Mouse (Mus musculus) neural tube, embryonic 13.5 days (tissue): ENCODE data around the gene Mthfd1l. TPM values are rescaled to one million over a fixed set of nuclear protein-coding genes. Genes with fewer than 3 reads are reported as not detected.

Source experiments
- ATAC-seq: fragments of 200-750 bp; cut with Nextera tagmentation; 2 replicates; pipeline ENCODE4 v1.8.0; 2017; ENCODE audit warnings: low read depth, mild to moderate bottlenecking, moderate TSS enrichment, moderate library complexity
- H3K27ac ChIP-seq: fragments of 300-500 bp; sonication (generic); replicated peaks from 2 replicates; pipeline ENCODE4 v1.5.1; 2015; ENCODE audit warnings: moderate library complexity, mild to moderate bottlenecking, inconsistent platforms
- H3K27me3 ChIP-seq: fragments of 300-500 bp; sonication (generic); 2 replicates; pipeline ENCODE4 v1.6.1; 2015; ENCODE audit warnings: mild to moderate bottlenecking, inconsistent platforms
- H3K36me3 ChIP-seq: fragments of 300-500 bp; sonication (generic); 2 replicates; pipeline ENCODE4 v1.6.1; 2015; ENCODE audit warnings: mild to moderate bottlenecking, inconsistent platforms
- H3K4me1 ChIP-seq: fragments of 300-500 bp; sonication (generic); replicated peaks from 2 replicates; pipeline ENCODE4 v1.6.1; 2015; ENCODE audit warnings: inconsistent platforms
- H3K4me2 ChIP-seq: fragments of 300-500 bp; sonication (generic); 2 replicates; pipeline ENCODE4 v1.6.1; 2015; ENCODE audit warnings: inconsistent platforms, mild to moderate bottlenecking, moderate library complexity
- H3K4me3 ChIP-seq: fragments of 300-500 bp; sonication (generic); 2 replicates; pipeline ENCODE4 v1.5.1; 2015; ENCODE audit warnings: mild to moderate bottlenecking, inconsistent platforms
- H3K9ac ChIP-seq: fragments of 300-500 bp; sonication (generic); 2 replicates; pipeline ENCODE4 v1.6.1; 2015; ENCODE audit warnings: moderate library complexity, mild to moderate bottlenecking, inconsistent platforms
- H3K9me3 ChIP-seq: fragments of 300-500 bp; sonication (generic); 2 replicates; pipeline ENCODE4 v1.6.1; 2016; ENCODE audit warnings: inconsistent platforms
- WGBS: fragments of 180-500 bp; shearing (Covaris S2); methylation state at CpG from one replicate; pipeline ENCODE4 v1.1.7; 2015; 5-methylcytosine and 5-hydroxymethylcytosine counted together
- polyA plus RNA-seq: library from polyadenylated mRNA; unstranded; fragments of >200 nt; fragmentation: Nextera tagmentation; extraction: Ambion mirVana; gene quantifications from 2 replicates; pipeline ENCODE4 v1.2.1, GENCODE M21; 2015

Mthfd1l gene
- polyA plus RNA-seq, 1 experiment from 2014 or later: 6.2 TPM

GRCm38 (mm10) chr10:4130034-4130607 is 157.2 kb downstream of the Mthfd1l start:
- WGBS: 89% methylated on average over 11 of the region's 11 CpGs
- H3K9me3 ChIP-seq: no peaks in the 10 kb centered on the region
- no peak overlapping the region for H3K27ac ChIP-seq
- 0 out of 2 replicates have a peak, but pooled peaks cover 5% of the 10 kb centered on the region for H3K4me1 ChIP-seq
- no peak overlapping the region for H3K9ac ChIP-seq
- no peaks in the 10 kb centered on the region for H3K36me3 ChIP-seq
- H3K27me3 ChIP-seq: no peaks in the 10 kb centered on the region
- H3K4me2 ChIP-seq: no peak overlapping the region
- H3K4me3 ChIP-seq: no peak overlapping the region
- no peak for ATAC-seq

DNA sequence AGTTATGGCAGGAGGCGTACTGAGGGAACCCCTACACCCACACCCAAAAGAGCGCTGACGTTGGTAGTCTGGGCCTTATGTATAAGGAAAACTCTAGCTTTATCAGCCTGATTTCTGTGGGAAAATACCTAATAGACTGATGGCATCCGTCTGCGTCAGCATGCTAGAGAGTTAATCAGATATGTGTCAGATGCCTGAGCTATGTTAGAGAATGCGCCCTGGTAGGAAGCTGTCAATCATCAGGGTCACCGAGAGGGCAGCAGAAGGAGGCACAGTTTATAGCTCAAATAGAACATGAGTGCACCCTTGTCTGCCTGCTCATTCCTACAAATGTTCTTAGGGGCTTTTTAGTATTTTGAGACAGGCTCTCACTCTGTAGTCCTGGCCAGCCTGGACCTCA is 159.8 kb downstream of the Mthfd1l start:
- H3K36me3 ChIP-seq: no peaks in the 10 kb centered on the region
- 74% methylated on average over 7 of the region's 7 CpGs for WGBS
- H3K9me3 ChIP-seq: no peaks in the 10 kb centered on the region
- no peak overlapping the region for H3K27ac ChIP-seq
- H3K27me3 ChIP-seq: no peaks in the 10 kb centered on the region
- H3K4me3 ChIP-seq: no peak overlapping the region
- H3K4me1 ChIP-seq: no peaks in the 10 kb centered on the region
- ATAC-seq: no peak
- H3K4me2 ChIP-seq: no peak overlapping the region
- H3K9ac ChIP-seq: no peak overlapping the region

DNA sequence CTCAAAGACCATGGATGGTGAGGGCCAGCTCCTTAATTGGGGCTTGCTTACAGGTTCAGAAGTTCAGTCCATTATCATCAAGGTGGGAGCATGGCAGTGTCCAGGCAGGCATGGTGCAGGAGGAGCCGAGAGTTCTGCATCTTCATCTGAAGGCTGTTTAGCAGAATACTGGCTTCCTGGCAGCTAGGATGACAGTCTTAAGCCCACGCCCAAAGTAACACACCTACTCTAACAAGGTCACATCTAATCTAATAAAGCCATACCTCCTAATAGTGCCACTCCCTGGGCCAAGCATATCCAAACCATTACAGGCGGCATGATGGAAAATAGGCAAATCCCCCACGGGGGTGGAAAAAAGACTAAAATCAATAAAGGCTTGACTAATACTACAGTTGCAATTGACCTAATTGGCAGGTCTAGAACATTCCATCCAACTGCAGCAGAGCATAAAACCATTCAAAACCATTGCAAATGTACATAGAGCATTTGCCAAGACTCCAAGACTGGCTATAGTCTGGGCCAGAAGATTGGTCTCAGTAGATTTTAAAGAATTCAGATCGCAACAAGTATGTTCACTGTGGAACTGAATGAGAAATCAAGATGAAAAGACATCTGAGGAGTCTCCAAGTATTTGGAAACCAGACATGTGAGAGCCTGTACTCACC is 162.3 kb downstream of the Mthfd1l start:
- 92% methylated on average over 5 of the region's 5 CpGs for WGBS
- no peak overlapping the region for H3K4me3 ChIP-seq
- ATAC-seq: no peak
- no peak overlapping the region for H3K9ac ChIP-seq
- no peaks in the 10 kb centered on the region for H3K27me3 ChIP-seq
- no peak overlapping the region for H3K27ac ChIP-seq
- no peaks in the 10 kb centered on the region for H3K36me3 ChIP-seq
- H3K4me1 ChIP-seq: no peaks in the 10 kb centered on the region
- H3K4me2 ChIP-seq: no peak overlapping the region
- no peaks in the 10 kb centered on the region for H3K9me3 ChIP-seq

DNA sequence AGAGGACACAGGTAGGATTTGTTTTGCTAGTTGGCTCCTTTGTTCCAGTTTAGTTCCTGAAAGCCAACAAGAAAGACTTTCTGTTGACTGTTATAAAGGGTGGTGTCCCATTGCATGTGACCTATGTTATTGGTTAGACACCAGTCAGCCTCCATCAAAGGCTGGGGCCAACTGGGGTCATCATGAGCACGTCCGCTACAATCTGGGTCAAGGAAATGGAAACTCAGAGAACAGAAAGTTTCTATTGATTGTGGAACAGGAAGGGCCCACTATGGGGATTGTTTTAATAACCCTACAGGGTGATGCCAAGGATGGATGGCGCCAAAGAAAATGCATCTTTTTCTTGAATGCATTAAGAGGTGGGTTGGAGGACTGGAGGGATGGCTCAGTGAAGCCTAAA is 166.6 kb downstream of the Mthfd1l start:
- 66% methylated on average over 3 of the region's 3 CpGs for WGBS
- no peak overlapping the region for H3K4me3 ChIP-seq
- no peak for ATAC-seq
- H3K4me2 ChIP-seq: no peak overlapping the region
- H3K9ac ChIP-seq: no peak overlapping the region
- no peaks in the 10 kb centered on the region for H3K27me3 ChIP-seq
- H3K4me1 ChIP-seq: no peaks in the 10 kb centered on the region
- no peaks in the 10 kb centered on the region for H3K9me3 ChIP-seq
- H3K27ac ChIP-seq: no peak overlapping the region
- no peaks in the 10 kb centered on the region for H3K36me3 ChIP-seq

- Histone ChIP-seq H3K27me3 (no peaks in the 10 kb centered on the region), H3K9me3 (no peaks in the 10 kb centered on the region), H3K4me3 (no peak overlapping the region), H3K36me3 (no peaks in the 10 kb centered on the region), H3K4me2 (no peak overlapping the region), H3K27ac (no peak overlapping the region), H3K4me1 (no peaks in the 10 kb centered on the region; the same call in 1 of the 2 replicates), H3K9ac (no peak overlapping the region)
- ATAC-seq: no peak
- WGBS: 72% methylated on average over 7 of the region's 7 CpGs
Measured at GRCm38 (mm10) chr10:4141689-4142088, 168.8 kb downstream of the Mthfd1l start.

- no peaks in the 10 kb centered on the region for H3K27me3 ChIP-seq
- ATAC-seq: no peak
- WGBS: 84% methylated on average over 10 of the region's 10 CpGs
Measured at GRCm38 (mm10) chr10:4142816-4143215, 169.9 kb downstream of the Mthfd1l start.

GRCm38 (mm10) chr10:4143381-4143780 is 170.5 kb downstream of the Mthfd1l start:
- Histone ChIP-seq H3K4me2 (no peak overlapping the region), H3K9ac (no peak overlapping the region), H3K27me3 (no peaks in the 10 kb centered on the region), H3K9me3 (no peaks in the 10 kb centered on the region), H3K27ac (no peak overlapping the region), H3K36me3 (no peaks in the 10 kb centered on the region), H3K4me3 (no peak overlapping the region), H3K4me1 (peaks cover 6% of the 10 kb centered on the region; the same call in 1 of the 2 replicates)
- 65% methylated on average over 1 of the region's 1 CpGs for WGBS
- ATAC-seq: no peak

More at GRCm38 (mm10) chr10:4142816-4143215, 169.9 kb downstream of the Mthfd1l start:
- no peaks in the 10 kb centered on the region for H3K36me3 ChIP-seq
- no peak overlapping the region for H3K4me2 ChIP-seq
- H3K4me3 ChIP-seq: no peak overlapping the region
- no peak overlapping the region for H3K27ac ChIP-seq
- no peaks in the 10 kb centered on the region for H3K9me3 ChIP-seq
- H3K9ac ChIP-seq: no peak overlapping the region
- peaks cover 3% of the 10 kb centered on the region; the same call in 1 of the 2 replicates for H3K4me1 ChIP-seq

DNA sequence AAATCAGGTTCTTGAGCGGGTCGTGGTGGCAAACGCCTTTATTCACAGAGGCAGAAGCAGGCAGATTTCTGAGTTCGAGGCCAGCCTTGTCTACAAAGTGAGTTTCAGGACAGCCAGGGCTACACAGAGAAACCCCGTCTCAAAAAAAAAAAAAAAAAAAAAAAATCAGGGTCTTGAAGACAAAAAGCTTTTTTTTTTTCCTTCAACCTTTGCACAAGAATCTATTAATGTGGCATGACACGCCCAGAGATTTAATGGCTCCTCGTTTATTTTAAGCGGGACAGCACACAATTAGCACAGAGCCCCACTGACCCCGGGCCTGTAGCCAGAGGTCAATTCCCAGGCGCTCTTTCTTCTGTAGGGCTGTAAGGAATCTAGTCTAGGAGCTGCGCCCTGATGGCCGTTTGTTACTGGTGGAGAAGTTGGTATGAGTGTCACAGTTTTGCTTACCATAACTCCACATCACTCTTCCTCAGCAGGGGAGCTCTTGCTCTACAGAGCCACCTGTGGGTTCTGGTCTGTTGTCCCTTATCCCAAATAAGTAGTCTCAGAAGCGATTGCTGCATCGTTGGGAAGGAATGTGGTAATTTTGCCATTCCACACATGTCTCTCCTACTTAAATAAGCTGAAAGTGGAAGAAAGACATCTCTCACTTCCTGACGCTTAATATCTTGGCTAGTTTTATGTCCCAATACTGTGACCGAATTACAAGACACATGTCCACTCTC is 172.3 kb downstream of the Mthfd1l start:
- no peaks in the 10 kb centered on the region for H3K9me3 ChIP-seq
- H3K4me1 ChIP-seq: peaks cover 6% of the 10 kb centered on the region; the same call in 1 of the 2 replicates
- no peak overlapping the region for H3K4me3 ChIP-seq
- ATAC-seq: no peak
- H3K4me2 ChIP-seq: no peak overlapping the region
- H3K36me3 ChIP-seq: no peaks in the 10 kb centered on the region
- WGBS: 34% methylated on average over 16 of the region's 16 CpGs
- no peak overlapping the region for H3K27ac ChIP-seq
- no peak overlapping the region for H3K9ac ChIP-seq
- H3K27me3 ChIP-seq: no peaks in the 10 kb centered on the region

DNA sequence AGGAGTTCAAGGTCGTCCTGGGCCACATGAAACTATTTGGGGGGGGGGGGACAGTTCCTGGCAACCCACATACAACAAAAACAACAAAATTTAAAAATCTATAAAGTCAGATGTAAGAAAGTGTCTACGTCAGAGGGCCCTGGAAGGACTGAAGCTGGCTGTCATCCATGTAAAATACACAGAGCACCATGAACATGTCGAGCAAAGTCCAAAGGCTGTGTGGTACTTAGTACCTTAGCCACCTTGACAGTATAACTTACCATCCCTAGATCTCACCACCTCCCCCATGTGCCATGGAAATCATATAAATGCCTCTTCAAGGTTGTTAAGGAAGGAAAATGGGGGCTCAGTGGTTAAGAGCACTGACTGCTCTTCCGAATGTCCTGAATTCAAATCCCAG is 174.0 kb downstream of the Mthfd1l start:
- 77% methylated on average over 4 of the region's 4 CpGs for WGBS
- no peaks in the 10 kb centered on the region for H3K9me3 ChIP-seq

GRCm38 (mm10) chr10:4151159-4151558 is 178.2 kb downstream of the Mthfd1l start:
- 89% methylated on average over 4 of the region's 4 CpGs for WGBS

More for the DNA sequence above, 174.0 kb downstream of the Mthfd1l start:
- ATAC-seq: no peak
- H3K36me3 ChIP-seq: no peaks in the 10 kb centered on the region
- no peaks in the 10 kb centered on the region for H3K27me3 ChIP-seq
- H3K9ac ChIP-seq: no peak overlapping the region
- H3K4me3 ChIP-seq: no peak overlapping the region
- no peak overlapping the region for H3K4me2 ChIP-seq
- no peak overlapping the region for H3K27ac ChIP-seq
- H3K4me1 ChIP-seq: peaks cover 6% of the 10 kb centered on the region; the same call in 1 of the 2 replicates

DNA sequence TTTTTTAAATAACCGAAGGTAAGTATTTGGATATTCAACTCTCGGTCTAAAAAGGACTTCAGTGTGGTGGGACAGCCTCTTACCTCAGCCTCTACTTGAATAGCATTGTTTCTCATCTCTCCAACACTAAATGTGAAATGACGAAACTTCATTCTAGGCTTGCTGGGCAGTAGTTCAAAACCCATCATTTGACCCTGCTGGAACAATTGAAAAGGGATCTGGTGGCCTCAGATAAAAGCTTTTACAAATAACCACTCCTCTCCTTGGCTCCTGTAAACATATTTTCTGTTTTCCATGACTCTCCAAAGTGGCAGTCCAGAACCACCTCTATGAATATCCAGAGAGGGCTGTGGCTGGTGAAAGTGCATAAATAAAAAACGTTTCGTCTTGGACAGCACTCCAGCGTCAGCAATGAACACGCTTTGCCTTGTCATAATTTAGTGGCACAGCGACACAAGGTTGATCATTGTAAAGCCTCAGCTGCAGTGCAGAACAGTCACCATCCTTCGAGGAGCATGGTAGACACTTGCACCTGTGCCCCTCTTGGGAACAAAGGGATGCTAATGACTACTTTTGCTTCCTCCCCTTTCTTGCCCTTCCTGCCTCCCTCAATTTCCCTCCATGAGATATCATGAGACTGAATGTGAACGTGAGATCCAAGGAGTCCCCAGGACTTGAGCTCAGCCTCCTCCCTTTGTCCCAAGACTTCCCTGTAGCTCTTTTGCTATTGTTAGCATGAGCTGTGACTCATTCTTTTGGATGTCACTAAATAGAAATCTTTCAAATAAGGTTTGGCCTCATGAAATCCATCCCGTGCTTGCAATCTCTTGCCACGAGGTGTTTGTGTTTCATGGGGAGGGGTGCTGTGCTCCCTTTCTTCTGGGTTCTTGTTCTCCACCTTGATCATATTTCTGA is 179.2 kb downstream of the Mthfd1l start:
- H3K4me3 ChIP-seq: no peak overlapping the region
- H3K9ac ChIP-seq: no peak overlapping the region
- H3K9me3 ChIP-seq: no peaks in the 10 kb centered on the region
- H3K4me2 ChIP-seq: no peak overlapping the region
- no peaks in the 10 kb centered on the region for H3K27me3 ChIP-seq
- no peak overlapping the region for H3K27ac ChIP-seq
- 77% methylated on average over 12 of the region's 12 CpGs for WGBS
- ATAC-seq: no peak
- H3K36me3 ChIP-seq: no peaks in the 10 kb centered on the region
- H3K4me1 ChIP-seq: 0 out of 2 replicates have a peak, but pooled peaks cover 6% of the 10 kb centered on the region

More at GRCm38 (mm10) chr10:4151159-4151558, 178.2 kb downstream of the Mthfd1l start:
- no peak overlapping the region for H3K27ac ChIP-seq
- no peak for ATAC-seq
- no peak overlapping the region for H3K4me3 ChIP-seq
- no peaks in the 10 kb centered on the region for H3K9me3 ChIP-seq
- H3K4me1 ChIP-seq: 0 out of 2 replicates have a peak, but pooled peaks cover 6% of the 10 kb centered on the region
- no peaks in the 10 kb centered on the region for H3K36me3 ChIP-seq
- no peaks in the 10 kb centered on the region for H3K27me3 ChIP-seq
- no peak overlapping the region for H3K4me2 ChIP-seq
- H3K9ac ChIP-seq: no peak overlapping the region
